Mouse (Mus musculus) spleen, adult 2 months (tissue): ENCODE measurements around the gene Cks2. TPM values are rescaled to one million over a fixed set of nuclear protein-coding genes. Genes with fewer than 3 reads are reported as not detected.

Experiments used
- DNase-seq, 2 experiments: peaks; one replicate each; pipeline versions ENCODE4 v3.0.0 to v3.0.0-alpha.2; 2012 to 2021; ENCODE audit warnings: low spot score in 2 of 2, low read depth in 1 of 2
- H3K27ac ChIP-seq: fragments of 200-500 bp; 2 replicates; pipeline ENCODE4 v1.5.1; 2012; ENCODE audit warnings: low read length, inconsistent platforms; ENCODE audit not compliant: insufficient read depth
- H3K27me3 ChIP-seq: fragments of 200-500 bp; 2 replicates; pipeline ENCODE4 v1.6.1; 2012; ENCODE audit warnings: mild to moderate bottlenecking, moderate library complexity, low read length, inconsistent platforms; ENCODE audit not compliant: control insufficient read depth, insufficient read depth
- H3K36me3 ChIP-seq: fragments of 200-500 bp; 2 replicates; pipeline ENCODE4 v1.6.1; 2012; ENCODE audit warnings: mild to moderate bottlenecking, low read length, inconsistent platforms; ENCODE audit not compliant: control insufficient read depth, insufficient read depth
- H3K4me1 ChIP-seq: fragments of 200-500 bp; 2 replicates; pipeline ENCODE4 v1.6.1; 2011; ENCODE audit warnings: inconsistent platforms; ENCODE audit not compliant: control insufficient read depth, insufficient read depth, insufficient read length
- H3K4me3 ChIP-seq: fragments of 200-500 bp; 2 replicates; pipeline ENCODE4 v1.5.1; 2011; ENCODE audit warnings: mild to moderate bottlenecking, inconsistent platforms; ENCODE audit not compliant: insufficient read depth, insufficient read length; ENCODE audit errors: extremely low read depth
- CTCF ChIP-seq: fragments of 200-500 bp; IDR thresholded peaks from 2 replicates; pipeline ENCODE4 v1.5.1; 2011; ENCODE audit warnings: mild to moderate bottlenecking, inconsistent platforms; ENCODE audit not compliant: insufficient read depth, insufficient read length, insufficient replicate concordance; ENCODE audit errors: extremely low read depth
- POLR2A ChIP-seq: fragments of 200-500 bp; IDR thresholded peaks from 2 replicates; pipeline ENCODE4 v1.6.1; 2011; ENCODE audit warnings: low read depth, low read length, inconsistent platforms
- WGBS: fragments of 180-500 bp; shearing (Covaris S2); methylation state at CpG from one replicate; pipeline ENCODE4 v1.1.7; 2018; 5-methylcytosine and 5-hydroxymethylcytosine counted together
- polyA plus RNA-seq: library from polyadenylated mRNA; depleted of rRNA; stranded (reverse); fragments of >200 nt; gene quantifications from 2 replicates; pipeline ENCODE4 v1.2.3, GENCODE M21; 2012

Gene Cks2
- polyA plus RNA-seq, 1 experiment = 14.0 TPM

GRCm38 (mm10) chr13:51677630-51678185 lies 32.7 kb downstream of the Cks2 start:
- peaks cover 61% of the 10 kb centered on the region for H3K36me3 ChIP-seq
- no peak overlapping the region for H3K27ac ChIP-seq
- no peaks in the 10 kb centered on the region for H3K4me1 ChIP-seq
- TF ChIP-seq CTCF = no peak
- no peak for TF ChIP-seq POLR2A
- 84% methylated on average over 7 of the region's 7 CpGs for WGBS
- no peak overlapping the region for H3K4me3 ChIP-seq
- no peak for DNase-seq
- H3K27me3 ChIP-seq = no peaks in the 10 kb centered on the region

GRCm38 (mm10) chr13:51678687-51679086 lies 33.7 kb downstream of the Cks2 start:
- Histone ChIP-seq H3K36me3 (peaks cover 65% of the 10 kb centered on the region), H3K4me1 (no peaks in the 10 kb centered on the region), H3K27me3 (no peaks in the 10 kb centered on the region), H3K4me3 (no peak overlapping the region), H3K27ac (no peak overlapping the region)
- TF ChIP-seq POLR2A = no peak
- TF ChIP-seq CTCF = no peak
- WGBS = 91% methylated on average over 6 of the region's 6 CpGs
- no peak for DNase-seq

- DNase-seq = no peak
- TF ChIP-seq CTCF = no peak
- TF ChIP-seq POLR2A = no peak
- no peak overlapping the region for H3K27ac ChIP-seq
- no peaks in the 10 kb centered on the region for H3K27me3 ChIP-seq
- no peaks in the 10 kb centered on the region for H3K4me1 ChIP-seq
- H3K36me3 ChIP-seq = peaks cover 62% of the 10 kb centered on the region
- H3K4me3 ChIP-seq = no peak overlapping the region
- 84% methylated on average over 4 of the region's 4 CpGs for WGBS
Measured at GRCm38 (mm10) chr13:51679332-51679731, 34.3 kb downstream of the Cks2 start.

- TF ChIP-seq POLR2A = no peak
- TF ChIP-seq CTCF = no peak
- H3K4me1 ChIP-seq = no peaks in the 10 kb centered on the region
- no peak for DNase-seq
- no peaks in the 10 kb centered on the region for H3K27me3 ChIP-seq
- peaks cover 67% of the 10 kb centered on the region for H3K36me3 ChIP-seq
- H3K27ac ChIP-seq = no peak overlapping the region
- no peak overlapping the region for H3K4me3 ChIP-seq
- 95% methylated on average over 5 of the region's 5 CpGs for WGBS
Measured at GRCm38 (mm10) chr13:51681076-51681475, 36.0 kb downstream of the Cks2 start.

- no peaks in the 10 kb centered on the region for H3K4me1 ChIP-seq
- H3K4me3 ChIP-seq = no peak overlapping the region
- H3K27ac ChIP-seq = no peak overlapping the region
- WGBS = 96% methylated on average over 8 of the region's 8 CpGs
- TF ChIP-seq CTCF (no peak), POLR2A (no peak)
- no peak for DNase-seq
- H3K27me3 ChIP-seq = no peaks in the 10 kb centered on the region
- H3K36me3 ChIP-seq = peaks cover 62% of the 10 kb centered on the region
Measured at GRCm38 (mm10) chr13:51681634-51682033, 36.6 kb downstream of the Cks2 start.

- TF ChIP-seq POLR2A (no peak), CTCF (no peak)
- Histone ChIP-seq H3K27ac (no peak overlapping the region), H3K36me3 (peaks cover 42% of the 10 kb centered on the region), H3K4me3 (no peak overlapping the region), H3K27me3 (no peaks in the 10 kb centered on the region), H3K4me1 (peaks cover 2% of the 10 kb centered on the region; the same call in 1 of the 2 replicates)
- WGBS = 81% methylated on average over 7 of the region's 7 CpGs
- DNase-seq = no peak
Measured at GRCm38 (mm10) chr13:51685290-51685966, 40.4 kb downstream of the Cks2 start.

GRCm38 (mm10) chr13:51686966-51687365 lies 41.9 kb downstream of the Cks2 start:
- WGBS = 86% methylated on average over 5 of the region's 5 CpGs

More at GRCm38 (mm10) chr13:51686966-51687365, 41.9 kb downstream of the Cks2 start:
- H3K36me3 ChIP-seq = peaks cover 32% of the 10 kb centered on the region
- no peak for TF ChIP-seq CTCF
- TF ChIP-seq POLR2A = no peak
- no peak overlapping the region for H3K27ac ChIP-seq
- H3K4me3 ChIP-seq = no peak overlapping the region
- H3K27me3 ChIP-seq = no peaks in the 10 kb centered on the region
- H3K4me1 ChIP-seq = peaks cover 2% of the 10 kb centered on the region; the same call in 1 of the 2 replicates
- no peak for DNase-seq
